ENCODE assay signal across 8 mouse cellular contexts in the genomic region with DNA sequence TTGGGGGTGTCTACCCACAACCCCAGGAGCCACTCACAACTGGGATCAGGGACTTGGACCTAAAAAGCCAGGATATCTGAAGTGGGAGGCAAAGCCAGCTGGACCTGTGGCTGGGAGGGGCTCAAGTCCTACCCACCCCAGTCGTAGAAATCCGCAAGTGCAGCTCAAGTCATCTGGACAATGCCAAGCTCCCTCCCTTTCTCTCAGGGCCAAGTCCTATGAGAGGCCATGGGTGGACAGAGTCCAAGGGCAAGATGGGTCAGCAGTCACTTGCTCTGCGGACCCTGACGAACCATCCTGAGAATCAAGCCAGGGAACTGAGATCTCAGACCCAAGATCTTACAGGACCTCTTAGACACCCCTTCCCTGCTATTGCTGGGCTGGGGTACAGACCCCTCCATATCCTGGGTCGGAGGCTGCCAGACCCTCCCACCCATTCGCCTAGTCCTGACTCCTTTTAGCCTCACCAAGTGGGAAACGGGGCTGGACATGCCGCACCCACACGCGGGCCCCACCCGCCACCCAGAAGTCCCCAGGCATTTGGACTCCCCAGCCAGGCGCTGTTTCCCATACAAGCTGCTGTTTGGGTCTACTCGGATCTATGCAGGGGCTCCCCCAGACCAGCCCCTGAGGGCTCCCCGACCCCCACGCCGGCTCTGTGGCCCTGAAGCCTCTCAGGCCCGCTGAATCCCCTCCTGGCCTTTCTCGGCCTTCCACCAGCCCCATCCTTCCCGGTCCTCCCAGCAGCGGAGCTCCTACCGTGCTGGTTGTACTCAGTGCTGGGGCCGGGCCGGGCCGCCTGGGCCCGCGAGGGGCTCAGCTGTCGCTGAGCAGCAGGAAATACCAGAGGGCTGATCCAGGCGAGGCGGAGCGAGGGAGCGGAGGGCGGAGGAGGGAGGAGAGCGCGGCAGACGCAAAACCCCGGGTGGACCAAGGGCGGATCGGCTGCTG. TPM values are rescaled to one million over a fixed set of nuclear protein-coding genes. Genes with fewer than 3 reads are reported as not detected.
DNase-seq lines count a peak whose midpoint lies in the region; ATAC-seq and TF ChIP-seq lines count a peak whose summit lies in the region.

No protein-coding gene starts in this region.

- H3K4me3 ChIP-seq in ES-Bruce4 (ENCODE audit: low read depth, low read length): peak overlapping the region; percentile 51
- peak overlapping the region; percentile 67 for H3K4me3 ChIP-seq in brown adipose tissue, adult 24 weeks (ENCODE audit: insufficient read depth, low read depth, low read length)
- peak overlapping the region; percentile 77 for H3K4me3 ChIP-seq in lung, embryonic 16.5 days (ENCODE audit: low read length)

- peak; percentile 96 for ATAC-seq in lung, embryonic 16.5 days (ENCODE audit: low read depth)

- peak; percentile 79 for DNase-seq in forelimb bud, embryonic 11.5 days (ENCODE audit: low read depth, low spot score)
- peak; percentile 92 for DNase-seq in heart, postnatal 4 days
- DNase-seq in layer of hippocampus, adult 8-10 months (ENCODE audit: low spot score in 2 of 2): peak; percentile 64 to 73
- peak; percentile 75 for DNase-seq in ovary, postnatal 14 days (ENCODE audit: low spot score)
- peak; percentile 59 to 70 for DNase-seq in thymus, postnatal 36 days

- 2% methylated on average over 38 of the region's 38 CpGs for WGBS in lung, embryonic 16.5 days

- no peak overlapping the region for H3K27ac ChIP-seq in ES-Bruce4 (ENCODE audit: insufficient read depth, low read length)
- peak overlapping the region; percentile 53; the same call in 1 of the 2 replicates for H3K27ac ChIP-seq in brown adipose tissue, adult 24 weeks (replicated peaks; ENCODE audit: low read depth, low read length)
- peak overlapping the region; percentile 95 for H3K27ac ChIP-seq in lung, embryonic 16.5 days (ENCODE audit: low read length)

- no peaks in the 10 kb centered on the region for H3K27me3 ChIP-seq in ES-Bruce4 (ENCODE audit: control insufficient read depth, insufficient read depth, low read length, poor library complexity, severe bottlenecking)
- no peaks in the 10 kb centered on the region for H3K27me3 ChIP-seq in lung, embryonic 16.5 days (ENCODE audit: control insufficient read depth, insufficient read depth, low read depth, low read length)

- H3K4me1 ChIP-seq in ES-Bruce4 (ENCODE audit: control insufficient read depth, insufficient read depth, low read length): peaks cover 1% of the 10 kb centered on the region
- H3K4me1 ChIP-seq in brown adipose tissue, adult 24 weeks (ENCODE audit: control insufficient read depth, insufficient read depth, insufficient read length, low read length): peaks cover 10% of the 10 kb centered on the region
- H3K4me1 ChIP-seq in lung, embryonic 16.5 days (replicated peaks; ENCODE audit: control insufficient read depth, insufficient read depth, low read length): peaks cover 27% of the 10 kb centered on the region

- H3K4me2 ChIP-seq in lung, embryonic 16.5 days (ENCODE audit: low read depth, low read length): peak overlapping the region; percentile 87

- H3K9ac ChIP-seq in ES-Bruce4 (ENCODE audit: low read depth, poor library complexity, severe bottlenecking): peak overlapping the region; percentile 69
- H3K9ac ChIP-seq in lung, embryonic 16.5 days (ENCODE audit: low read length): peak overlapping the region; percentile 93

- TF ChIP-seq POLR2A in ES-Bruce4 (IDR thresholded peaks at IDR 0.05; ENCODE audit: insufficient read depth, low read length): no peak

- no peak for TF ChIP-seq CTCF in ES-Bruce4 (IDR thresholded peaks at IDR 0.05; ENCODE audit: low read depth, low read length)

- no peaks in the 10 kb centered on the region for H3K36me3 ChIP-seq in ES-Bruce4 (ENCODE audit: control insufficient read depth, insufficient read depth, low read length, poor library complexity, severe bottlenecking)
- H3K36me3 ChIP-seq in lung, embryonic 16.5 days (ENCODE audit: control insufficient read depth, insufficient read depth, low read length): no peaks in the 10 kb centered on the region

- no peaks in the 10 kb centered on the region for H3K9me3 ChIP-seq in ES-Bruce4 (replicated peaks; ENCODE audit: control insufficient read depth, insufficient read depth, low read length, poor library complexity, severe bottlenecking)
- no peaks in the 10 kb centered on the region for H3K9me3 ChIP-seq in lung, embryonic 16.5 days (ENCODE audit: control insufficient read depth, low read length)

- 0 out of 2 replicates have a peak, but pooled peaks have one; percentile 17 for TF ChIP-seq EP300 in ES-Bruce4 (IDR thresholded peaks at IDR 0.05; ENCODE audit: insufficient read depth, low read depth, low read length)

RNA-seq across cellular contexts. Expression of gene Osbpl5, which starts 17.0 kb away (rescaled TPM):
- polyA plus RNA-seq in ES-Bruce4 (2011; ENCODE audit: insufficient read depth, insufficient read length, low read depth, missing spikeins): 8.2 and 13.0 TPM in 2 replicates
- 7.8 and 12.1 TPM in 2 replicates for polyA plus RNA-seq in brown adipose tissue, adult 24 weeks (2012; ENCODE audit: insufficient read depth, insufficient read length, missing spikeins)
- 10 to 100 TPM; 45.1 to 46.4 TPM for total RNA-seq in heart, postnatal 4 days (2021)
- 10 to 100 TPM; 20.0 to 24.8 (median 22.7) TPM for total RNA-seq in layer of hippocampus, adult 8-10 months (2022)
- polyA plus RNA-seq in lung, embryonic 16.5 days (2015; fragmentation: Nextera tagmentation; extraction: Ambion mirVana): 45.5 and 48.3 TPM in 2 replicates

RNA-seq across cellular contexts. Expression of gene Mrgprg, which starts 27.0 kb away (rescaled TPM):
- not detected in 2 replicates for polyA plus RNA-seq in ES-Bruce4 (2011; ENCODE audit: insufficient read depth, insufficient read length, low read depth, missing spikeins)
- not detected in 2 replicates for polyA plus RNA-seq in brown adipose tissue, adult 24 weeks (2012; ENCODE audit: insufficient read depth, insufficient read length, missing spikeins)
- total RNA-seq in heart, postnatal 4 days (2021): not detected
- not detected for total RNA-seq in layer of hippocampus, adult 8-10 months (2022)
- polyA plus RNA-seq in lung, embryonic 16.5 days (2015; fragmentation: Nextera tagmentation; extraction: Ambion mirVana): not detected in 2 replicates

RNA-seq across cellular contexts. Expression of gene Mrgpre, which starts 44.5 kb away (rescaled TPM):
- polyA plus RNA-seq in ES-Bruce4 (2011; ENCODE audit: insufficient read depth, insufficient read length, low read depth, missing spikeins): 0.18 and 0.48 TPM in 2 replicates
- polyA plus RNA-seq in brown adipose tissue, adult 24 weeks (2012; ENCODE audit: insufficient read depth, insufficient read length, missing spikeins): 0.28 and 0.50 TPM in 2 replicates
- 1 to 10 TPM; 2.3 to 2.4 TPM for total RNA-seq in heart, postnatal 4 days (2021)
- total RNA-seq in layer of hippocampus, adult 8-10 months (2022): 1 to 10 TPM; 5.2 to 7.3 (median 6.9) TPM
- polyA plus RNA-seq in lung, embryonic 16.5 days (2015; fragmentation: Nextera tagmentation; extraction: Ambion mirVana): 1.4 and 1.6 TPM in 2 replicates

RNA-seq across cellular contexts. Expression of gene Tnfrsf23, which starts 54.1 kb away (rescaled TPM):
- 3.3 and 4.4 TPM in 2 replicates for polyA plus RNA-seq in ES-Bruce4 (2011; ENCODE audit: insufficient read depth, insufficient read length, low read depth, missing spikeins)
- polyA plus RNA-seq in brown adipose tissue, adult 24 weeks (2012; ENCODE audit: insufficient read depth, insufficient read length, missing spikeins): 3.4 and 8.6 TPM in 2 replicates
- 1 to 10 TPM; 3.4 to 3.6 TPM for total RNA-seq in heart, postnatal 4 days (2021)
- total RNA-seq in layer of hippocampus, adult 8-10 months (2022): 1 to 10 TPM; 1.3 to 2.7 (median 2.0) TPM
- 1.5 and 1.9 TPM in 2 replicates for polyA plus RNA-seq in lung, embryonic 16.5 days (2015; fragmentation: Nextera tagmentation; extraction: Ambion mirVana)
